Mouse (Mus musculus) left cerebral cortex, adult 8-10 months (tissue): ENCODE measurements around the gene Slc36a1. TPM values are rescaled to one million over a fixed set of nuclear protein-coding genes. Genes with fewer than 3 reads are reported as not detected.

Experiments
- DNase-seq, 2 experiments: peaks; one replicate each; pipeline ENCODE4 v3.0.0; 2022; ENCODE audit warnings: low spot score in 2 of 2
- total RNA-seq, 4 experiments: library from RNA; stranded (reverse); gene quantifications; 2 replicates each; pipeline ENCODE4 v1.2.4; 2022

Slc36a1 gene
- total RNA-seq, 4 experiments from 2014 or later: 60.6 to 68.7 (median 64.5) TPM

DNA sequence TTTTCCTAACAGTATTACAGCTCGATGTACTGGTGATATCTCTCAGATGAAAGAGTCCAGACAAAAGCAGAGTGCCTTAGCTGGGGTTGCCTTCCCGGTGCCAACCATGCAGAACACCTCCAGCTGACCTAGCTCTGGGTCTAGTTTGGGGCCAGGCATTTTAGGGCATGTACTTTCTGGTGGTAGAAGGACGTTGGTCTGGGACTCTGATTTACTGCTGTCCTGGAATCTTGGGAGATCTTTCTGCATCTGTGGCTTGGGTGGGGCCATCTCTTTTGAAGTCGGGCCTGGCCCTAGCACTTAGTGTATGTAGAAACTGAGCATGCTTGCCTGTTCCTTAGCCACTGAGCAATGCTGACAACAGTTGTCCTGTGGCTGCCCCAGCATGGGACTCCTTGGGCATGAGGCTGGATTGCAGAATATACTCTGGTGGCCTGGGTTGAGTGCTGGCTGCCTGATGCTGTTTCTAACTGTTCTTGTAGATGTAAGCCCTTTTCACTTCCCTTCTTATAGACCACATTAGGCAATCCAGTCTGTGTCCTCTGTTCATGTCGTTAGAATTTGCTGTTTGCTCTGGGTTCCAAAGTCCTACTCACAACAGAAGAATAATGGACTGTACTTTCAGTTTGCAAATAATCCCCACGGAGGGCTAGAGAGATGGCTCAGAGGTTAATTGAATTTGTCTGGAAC, 4.0 kb downstream of the Slc36a1 start:
- DNase-seq: no peak

DNA sequence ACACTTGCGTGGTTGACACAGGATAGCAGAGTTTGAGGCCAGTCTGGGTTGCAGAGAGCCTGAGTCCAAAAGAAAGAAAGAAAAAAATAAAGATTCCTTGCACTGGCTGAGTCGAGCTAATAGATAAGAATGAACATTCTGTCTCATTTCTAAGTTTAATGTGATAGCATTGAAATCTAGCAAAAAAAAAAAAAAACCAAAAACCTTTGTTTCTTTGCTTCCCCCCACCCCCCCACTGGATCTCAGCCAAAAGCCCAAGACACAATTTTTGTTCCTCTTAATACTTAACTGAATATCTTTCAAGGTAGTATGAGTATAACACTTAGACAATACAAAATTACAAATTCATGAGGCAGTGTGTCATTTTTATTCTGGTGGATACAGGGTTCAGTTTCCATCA, 4.9 kb downstream of the Slc36a1 start:
- no peak for DNase-seq

DNA sequence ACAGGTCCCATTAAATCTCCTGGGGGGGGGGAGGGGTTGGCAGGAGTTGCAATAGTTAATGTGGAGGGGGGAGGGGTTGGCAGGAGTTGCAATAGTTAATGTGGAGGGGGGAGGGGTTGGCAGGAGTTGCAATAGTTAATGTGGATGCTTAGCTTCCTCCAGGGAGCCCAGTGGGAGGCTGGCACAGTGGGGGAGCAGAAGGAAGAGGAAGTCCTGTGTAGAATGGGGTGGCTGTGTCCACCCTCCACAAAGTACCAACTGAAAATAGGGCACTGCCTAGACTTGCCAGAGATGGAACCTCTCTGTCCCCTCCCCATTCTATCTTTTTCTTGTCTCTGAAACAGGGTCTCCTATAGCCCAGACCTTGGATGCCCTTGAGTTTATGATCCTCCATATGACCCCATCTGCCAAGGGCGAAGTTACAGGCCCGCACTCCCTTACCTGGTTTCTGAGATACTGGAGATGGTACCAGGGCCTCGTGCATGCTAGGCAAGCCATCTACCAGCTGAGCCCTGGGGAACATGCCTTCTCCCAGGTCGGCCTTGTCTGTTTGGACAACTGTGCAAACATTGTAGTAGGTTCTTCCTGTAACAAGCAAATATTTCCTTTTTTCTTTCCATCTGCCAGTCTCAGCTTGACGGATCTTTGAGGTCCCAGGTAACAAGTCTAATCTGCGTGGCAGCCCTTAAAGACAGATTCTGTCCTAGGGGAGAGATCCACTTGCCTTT, 5.6 kb downstream of the Slc36a1 start:
- DNase-seq: no peak

DNA sequence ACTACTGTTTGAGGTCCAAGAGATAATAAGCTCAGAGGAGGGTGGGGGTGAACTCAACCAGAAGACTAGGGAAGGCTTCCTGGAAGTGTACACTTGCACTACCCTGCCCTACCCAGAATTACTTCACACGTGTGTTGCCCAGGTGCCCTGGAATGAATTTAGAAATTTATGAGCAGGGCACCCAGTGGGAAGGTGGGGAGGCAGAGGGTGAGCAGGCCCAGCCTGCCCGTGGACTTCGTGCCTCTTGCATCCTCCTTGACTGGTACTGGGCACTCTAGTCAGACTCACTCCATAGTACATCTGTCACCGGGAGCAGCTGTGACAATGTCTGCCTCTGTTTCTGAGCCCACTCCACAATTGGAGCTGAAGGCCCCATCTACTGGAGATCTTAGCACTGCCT, 9.4 kb downstream of the Slc36a1 start:
- no peak for DNase-seq

DNA sequence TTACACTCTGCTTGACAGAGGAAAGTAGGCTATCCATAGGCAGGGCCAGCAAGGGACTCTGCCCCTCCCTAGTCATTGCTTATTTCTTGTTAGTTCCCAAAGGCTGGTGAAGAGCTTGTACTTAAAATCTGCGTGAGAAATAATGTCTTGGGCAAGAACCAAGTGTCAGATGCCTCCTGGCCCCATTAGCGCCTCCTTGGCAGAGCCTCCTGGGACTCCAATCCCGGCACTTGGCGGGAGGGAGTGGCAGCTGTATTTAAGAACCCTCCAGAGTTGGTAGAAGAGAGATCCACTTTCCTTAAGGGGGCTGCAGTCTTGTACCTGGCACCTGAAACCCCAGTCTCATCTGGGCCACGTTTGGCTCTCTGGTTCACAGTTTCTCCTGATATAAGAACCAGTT, 10.0 kb downstream of the Slc36a1 start:
- no peak for DNase-seq

DNA sequence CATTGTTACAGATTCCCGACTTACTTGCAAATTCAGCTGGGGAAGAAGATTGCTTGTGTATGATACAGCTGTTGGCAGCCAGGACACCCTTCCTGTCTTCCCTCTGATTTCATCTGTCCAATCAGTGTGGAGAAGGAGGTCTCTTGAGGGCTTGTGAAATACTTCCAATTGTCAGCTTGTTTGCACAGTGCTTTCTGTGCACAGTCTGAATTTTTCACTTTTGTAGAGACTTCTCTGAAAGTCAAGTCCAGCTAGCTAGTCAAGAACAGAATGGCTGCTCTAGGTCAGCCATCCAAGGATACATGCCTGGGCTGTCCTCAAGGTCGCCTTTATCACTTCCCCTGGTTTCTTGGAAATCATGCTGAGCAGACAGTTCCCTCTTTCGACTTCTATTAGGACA, 10.8 kb downstream of the Slc36a1 start:
- DNase-seq: no peak

DNA sequence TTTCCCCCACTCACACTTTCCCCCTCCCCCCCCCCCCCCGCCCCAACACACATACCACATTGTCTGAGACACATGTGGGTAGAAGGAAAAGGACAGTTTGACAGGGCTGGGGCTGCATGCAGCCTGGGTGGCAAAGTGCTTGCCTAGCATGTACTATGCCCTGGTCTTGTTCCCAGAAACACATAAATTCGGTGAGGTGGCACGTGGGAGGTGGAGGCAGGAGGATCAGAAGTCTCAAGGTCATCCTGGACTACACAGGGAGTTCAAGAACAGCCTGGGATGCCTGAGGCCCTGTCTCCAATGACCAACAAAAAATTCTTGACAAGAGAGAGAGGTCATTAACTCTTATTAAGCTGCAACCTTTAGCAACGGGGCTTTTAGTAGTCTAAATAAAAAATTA, 11.9 kb downstream of the Slc36a1 start:
- DNase-seq: no peak

DNA sequence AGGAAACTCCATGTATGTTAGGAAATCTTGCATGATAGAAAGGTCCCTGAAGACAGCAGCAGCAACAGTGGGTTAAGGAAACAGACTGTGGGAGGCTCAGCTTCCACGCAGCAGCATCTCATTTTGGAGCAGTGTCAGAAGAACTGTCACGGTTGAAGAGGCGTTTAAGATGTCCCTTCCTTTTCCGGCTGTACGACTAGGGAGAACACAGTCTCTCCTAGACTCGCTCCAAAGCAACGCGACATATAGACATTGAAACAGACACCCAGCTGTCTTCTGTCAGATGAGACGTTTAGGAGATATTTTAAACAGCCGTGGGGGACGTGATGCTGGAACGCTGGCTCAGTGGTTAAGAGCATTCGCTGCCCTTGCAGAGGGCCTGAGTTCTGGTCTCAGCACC, 12.7 kb downstream of the Slc36a1 start:
- DNase-seq: peak in 1 of 2 experiments; percentile 61

DNA sequence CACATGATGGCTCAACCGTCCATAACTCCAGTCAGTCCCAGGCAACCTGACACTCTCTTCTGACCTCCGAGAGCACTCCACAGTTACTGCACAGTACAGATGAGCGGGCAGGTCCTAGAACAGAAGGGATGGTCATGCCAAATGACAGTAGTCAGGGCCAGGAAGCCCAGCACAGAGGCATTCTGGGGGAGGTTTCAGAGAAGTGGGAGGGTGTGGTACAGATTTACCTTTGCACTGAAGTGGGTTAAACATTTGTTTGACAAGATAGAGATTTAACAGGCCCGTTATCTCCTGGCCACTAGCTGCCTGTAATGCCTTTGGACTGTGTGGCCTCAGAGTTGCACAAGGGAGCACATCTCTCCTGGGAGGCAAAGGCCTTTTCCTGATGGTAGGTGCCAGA, 13.3 kb downstream of the Slc36a1 start:
- no peak for DNase-seq

DNA sequence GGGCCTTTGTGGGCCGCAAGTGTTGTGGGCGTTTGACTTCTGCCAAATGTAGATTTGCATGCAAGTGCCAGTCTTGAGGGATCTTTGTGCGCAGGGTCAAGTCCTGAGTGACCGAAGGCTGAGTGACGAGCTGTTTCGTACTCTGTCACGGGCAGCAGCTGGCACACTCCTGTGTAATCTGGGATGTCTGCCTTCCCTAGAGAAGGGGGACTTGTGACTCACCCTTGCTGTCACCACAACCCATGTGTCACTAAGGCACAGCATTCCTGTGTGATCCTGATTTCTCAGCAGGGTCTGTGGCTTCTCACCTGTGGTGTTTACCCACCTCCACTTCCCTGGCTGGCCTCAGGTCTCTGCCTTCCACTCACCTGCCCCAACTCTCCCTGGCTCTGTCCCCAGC, 13.7 kb downstream of the Slc36a1 start:
- DNase-seq: peak in 1 of 2 experiments; percentile 26

DNA sequence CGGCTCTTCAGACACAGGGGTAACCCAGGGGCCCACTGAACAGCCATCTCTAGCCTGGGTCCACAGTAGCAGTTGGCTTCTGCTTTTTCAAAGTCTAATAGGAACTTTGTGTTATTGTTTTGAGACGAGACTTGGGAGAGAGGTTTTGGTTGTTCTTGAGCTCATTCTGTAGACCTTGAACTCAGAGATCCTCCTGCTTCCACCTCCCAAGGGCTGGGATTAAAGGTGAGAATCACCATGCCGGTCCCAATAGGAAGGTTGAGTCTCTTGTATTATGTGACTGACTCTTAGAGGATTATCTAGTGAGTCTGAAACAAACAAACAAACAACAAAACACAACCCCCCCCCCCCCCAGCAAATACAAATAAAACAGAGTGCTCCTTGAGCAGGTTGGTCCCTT, 14.3 kb downstream of the Slc36a1 start:
- DNase-seq: no peak

DNA sequence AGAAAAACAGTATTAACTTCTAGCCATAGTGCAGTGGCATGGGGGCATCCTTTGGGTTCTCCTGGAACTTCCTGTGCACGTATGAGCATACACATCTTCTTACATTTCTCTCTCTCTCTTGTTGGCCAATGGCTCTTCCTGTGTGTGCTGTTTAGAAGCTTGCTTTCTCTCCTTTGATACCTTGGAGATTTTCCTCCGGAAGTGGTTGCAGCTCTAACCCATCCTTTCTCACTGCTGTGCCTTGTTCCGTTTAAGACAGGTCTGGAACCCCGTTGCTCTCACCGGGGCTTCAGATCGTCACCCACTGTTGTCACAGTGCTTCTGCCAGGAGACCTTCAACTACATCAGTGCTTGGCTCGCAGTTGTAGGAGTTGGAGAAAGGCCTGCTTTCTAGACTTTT, 17.2 kb downstream of the Slc36a1 start:
- no peak for DNase-seq

DNA sequence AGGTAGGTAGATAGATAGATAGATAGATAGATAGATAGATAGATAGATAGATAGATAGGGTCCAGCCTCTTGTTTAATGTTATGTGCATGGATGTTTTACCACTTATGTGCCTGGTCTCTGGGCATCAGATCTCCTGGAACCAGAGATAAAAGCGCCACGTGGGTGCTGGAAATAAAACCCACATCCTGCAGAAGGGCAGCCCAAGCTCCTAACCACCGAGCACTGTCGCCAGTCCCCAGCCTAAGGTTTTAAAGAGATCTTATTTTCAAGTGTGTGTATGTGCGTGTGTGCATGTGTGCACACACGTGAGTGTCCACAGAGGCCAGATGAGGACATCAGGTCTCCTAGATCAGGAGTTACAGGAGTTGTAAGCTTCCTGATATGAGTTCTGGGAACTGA, 26.9 kb downstream of the Slc36a1 start:
- no peak for DNase-seq

DNA sequence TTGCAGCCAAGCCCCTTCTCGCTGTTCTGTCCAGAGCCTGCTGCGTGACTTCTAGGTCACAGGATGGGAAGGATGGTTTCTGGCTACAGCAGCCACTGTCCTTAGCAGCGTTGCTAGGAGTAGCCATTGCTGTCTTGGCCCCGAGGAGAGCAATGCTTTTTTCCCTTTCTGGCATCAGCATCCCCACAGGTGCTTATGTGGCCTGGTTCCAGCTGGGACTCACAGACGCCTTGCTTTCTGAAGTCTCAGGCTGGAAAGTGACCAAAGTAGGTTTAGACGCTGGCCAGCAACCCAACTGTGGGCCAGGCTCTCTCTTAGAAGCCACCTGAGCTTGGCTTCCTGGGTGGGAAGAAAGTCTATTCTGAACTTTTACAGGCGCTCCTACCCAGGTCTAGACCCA, 30.1 kb downstream of the Slc36a1 start:
- DNase-seq: no peak

DNA sequence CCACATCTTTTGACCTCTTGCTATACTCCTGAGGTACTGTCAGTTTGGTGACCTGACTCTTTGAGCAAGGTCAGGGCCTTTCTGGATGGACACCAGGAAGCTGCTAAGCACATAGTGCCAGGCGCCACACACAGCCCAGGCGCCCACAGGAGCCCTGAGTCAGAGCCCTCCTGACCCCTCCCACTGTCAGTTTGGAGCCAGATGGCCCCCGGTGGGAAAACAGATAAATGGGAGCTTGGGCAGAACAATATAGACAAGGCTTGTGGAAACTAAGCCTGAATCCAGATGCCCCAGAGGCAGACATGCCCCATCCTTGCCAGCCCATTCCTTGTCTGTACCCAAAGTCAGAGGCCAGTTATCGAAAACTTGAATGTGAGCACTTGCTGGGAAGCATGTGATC, 30.6 kb downstream of the Slc36a1 start:
- DNase-seq: no peak

DNA sequence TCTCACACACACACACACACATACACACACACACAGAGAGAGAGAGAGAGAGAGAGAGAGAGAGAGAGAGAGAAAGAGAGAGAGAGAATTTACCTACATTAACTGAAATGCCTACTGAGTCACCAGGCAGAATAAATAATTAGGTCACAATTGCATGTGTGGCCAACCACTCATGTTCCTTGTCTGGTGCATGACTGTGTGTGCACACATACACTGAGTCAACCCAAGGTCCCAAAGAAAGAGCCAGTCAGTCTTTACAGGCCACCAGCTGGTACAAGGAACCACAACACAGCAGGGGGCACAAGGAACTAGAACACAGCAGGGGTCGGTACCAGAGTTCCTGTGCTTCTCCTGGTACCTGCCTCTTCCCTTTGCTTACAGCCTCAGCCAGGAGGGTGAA, 32.7 kb downstream of the Slc36a1 start:
- DNase-seq: no peak

DNA sequence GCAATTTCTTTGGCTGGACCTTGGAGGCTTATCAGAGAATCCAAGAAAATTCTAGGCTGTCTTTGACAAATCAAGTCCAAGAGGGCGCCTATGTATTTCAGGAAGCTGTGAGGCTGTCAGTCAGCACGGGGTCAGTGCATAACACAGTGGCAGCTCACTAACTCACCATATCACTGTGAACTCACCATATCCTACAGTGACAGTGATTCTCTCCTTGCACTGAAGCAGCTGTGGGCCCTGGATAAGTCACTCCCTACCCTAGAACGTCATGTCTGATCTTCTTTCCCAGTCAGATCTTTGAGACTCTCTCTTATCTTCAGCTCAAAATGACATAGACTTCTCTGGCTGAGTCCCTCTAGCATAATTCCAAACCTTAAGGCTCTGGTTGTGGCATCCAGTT, 35.3 kb downstream of the Slc36a1 start:
- no peak for DNase-seq

DNA sequence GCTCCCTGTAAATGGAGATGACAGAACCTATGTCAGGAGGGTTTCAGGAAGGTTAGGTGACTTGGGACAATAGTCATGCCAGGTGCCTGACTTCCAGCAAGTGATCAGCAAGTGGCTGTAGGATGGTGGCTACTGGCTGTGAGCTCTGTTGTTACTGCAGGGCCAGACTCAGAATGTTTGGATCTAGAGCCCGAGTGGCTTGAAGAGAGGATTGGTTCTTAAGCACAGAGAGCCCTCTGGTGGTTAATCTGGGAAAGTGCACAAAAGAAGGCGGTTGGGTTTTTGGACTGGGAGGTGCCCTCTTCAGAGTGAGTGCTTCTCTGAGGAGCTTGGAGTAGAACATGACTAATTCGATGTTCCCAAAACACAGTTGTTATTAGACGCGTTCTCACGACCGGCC, 36.4 kb downstream of the Slc36a1 start:
- peak; percentile 69 to 71 for DNase-seq

DNA sequence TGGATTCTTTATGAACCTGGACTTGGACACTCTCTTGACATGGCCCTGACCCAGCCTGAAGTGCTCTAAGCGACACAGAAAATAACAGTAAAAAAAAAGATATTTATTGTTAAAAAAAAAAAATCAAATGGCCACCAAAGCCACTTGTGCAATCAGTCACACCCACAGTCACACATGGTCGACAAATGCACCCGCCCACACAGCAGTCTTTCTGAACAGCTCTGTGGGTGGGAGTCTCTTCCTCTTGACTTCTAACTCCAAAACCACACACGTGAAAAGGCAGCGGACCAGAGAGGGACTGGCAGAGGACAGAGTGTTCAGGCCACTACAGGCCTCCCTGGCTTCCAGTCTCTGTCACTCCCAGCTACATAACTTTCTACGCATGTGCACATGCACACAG, 46.4 kb downstream of the Slc36a1 start:
- DNase-seq: peak in 1 of 2 experiments; percentile 33

DNA sequence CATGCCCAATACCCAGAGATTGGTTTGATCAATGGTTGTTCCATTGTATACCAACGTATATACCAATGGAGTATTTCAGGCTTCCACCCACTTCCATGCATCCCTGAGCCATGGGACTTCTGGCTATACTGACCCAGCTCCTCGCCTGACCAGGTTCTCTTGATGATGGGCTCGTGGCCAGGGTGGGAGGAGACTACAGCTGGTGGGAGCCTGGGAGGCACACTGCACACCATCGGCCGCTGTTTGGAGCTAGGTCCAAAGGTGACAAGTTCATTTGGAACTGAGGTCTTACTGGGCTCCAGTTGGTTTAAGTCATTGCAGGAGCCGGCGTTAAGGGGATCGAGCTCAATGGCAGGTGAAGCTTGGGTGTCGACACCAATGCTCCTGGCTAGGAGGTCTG, 49.2 kb downstream of the Slc36a1 start:
- DNase-seq: no peak

DNA sequence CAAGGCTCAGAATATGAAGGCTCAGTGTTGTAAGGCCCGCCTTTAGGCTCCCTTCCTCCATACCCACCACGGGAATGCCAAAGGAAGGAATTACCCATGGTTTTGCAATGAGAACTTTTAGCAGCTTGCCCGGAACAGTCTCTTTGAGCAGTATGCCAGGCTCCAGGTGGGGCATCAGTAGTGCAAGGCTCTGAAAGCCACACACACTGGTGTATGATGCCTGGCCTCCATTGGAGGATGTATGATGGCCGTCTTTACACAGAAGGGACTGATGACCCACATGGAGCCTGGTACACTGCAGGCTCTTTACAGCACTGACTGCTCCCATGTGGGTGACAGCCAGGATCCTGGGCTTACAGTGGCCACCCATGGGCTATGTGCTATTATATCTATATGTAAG, 57.0 kb downstream of the Slc36a1 start:
- DNase-seq: no peak

DNA sequence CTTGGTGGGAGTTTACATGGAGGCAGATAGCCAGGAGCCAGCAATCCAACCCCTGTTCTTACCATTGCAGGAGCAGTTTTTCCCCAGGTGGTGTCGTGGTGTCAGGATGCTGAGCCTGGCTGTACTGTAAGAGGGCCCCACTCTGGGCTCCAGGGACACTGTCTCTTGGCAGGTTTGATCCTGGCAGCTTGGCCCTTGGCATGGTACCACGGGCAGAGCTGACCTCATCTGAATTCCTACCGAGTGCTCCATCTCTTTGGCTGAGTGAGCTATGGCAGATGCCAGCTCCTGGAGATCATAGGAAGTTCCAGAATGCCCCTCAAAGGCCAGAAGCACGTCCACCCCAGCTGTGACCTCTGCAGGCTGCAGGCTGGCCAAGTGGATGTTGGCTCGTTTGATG, 57.9 kb downstream of the Slc36a1 start:
- no peak for DNase-seq

DNA sequence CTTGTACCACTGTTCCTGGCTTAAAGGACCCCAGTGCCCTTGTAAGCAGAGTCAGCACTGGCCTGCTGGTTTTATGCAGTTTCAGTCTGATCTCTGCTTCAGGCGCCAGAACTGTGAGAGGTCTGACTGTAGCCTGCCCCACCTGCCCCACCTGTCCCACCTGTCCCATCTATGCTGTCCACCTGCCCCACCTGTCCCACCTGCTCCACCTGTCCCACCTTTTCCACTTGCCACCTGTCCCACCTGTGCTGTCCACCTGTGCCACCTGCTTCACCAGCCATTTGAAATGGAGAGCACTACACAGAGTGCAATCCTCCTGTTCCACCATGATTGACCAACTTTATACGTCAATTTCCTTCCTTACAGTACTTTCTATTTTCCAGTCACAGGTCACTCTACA, 60.2 kb downstream of the Slc36a1 start:
- DNase-seq: no peak
